Mouse (Mus musculus) midbrain, embryonic 16.5 days (tissue): ENCODE data around the gene Axdnd1. TPM values are rescaled to one million over a fixed set of nuclear protein-coding genes. Genes with fewer than 3 reads are reported as not detected.

Experiments used
- ATAC-seq: fragments of 200-750 bp; cut with Nextera tagmentation; 2 replicates; pipeline ENCODE4 v1.8.0; 2017; ENCODE audit warnings: moderate TSS enrichment
- H3K27ac ChIP-seq: fragments of 300-500 bp; sonication (generic); 2 replicates; pipeline ENCODE4 v1.5.1; 2014; ENCODE audit warnings: mild to moderate bottlenecking, low read length, mixed read lengths
- H3K27me3 ChIP-seq: fragments of 300-500 bp; sonication (generic); 2 replicates; pipeline ENCODE4 v1.6.1; 2014; ENCODE audit warnings: low read depth, low read length, mixed read lengths; ENCODE audit not compliant: control insufficient read depth, insufficient read depth
- H3K36me3 ChIP-seq: fragments of 300-500 bp; sonication (generic); 2 replicates; pipeline ENCODE4 v1.6.1; 2014; ENCODE audit warnings: mild to moderate bottlenecking, low read length, moderate library complexity, mixed read lengths; ENCODE audit not compliant: control insufficient read depth, insufficient read depth
- H3K4me1 ChIP-seq: fragments of 300-500 bp; sonication (generic); 2 replicates; pipeline ENCODE4 v1.6.1; 2014; ENCODE audit warnings: mild to moderate bottlenecking, low read length, mixed read lengths; ENCODE audit not compliant: control insufficient read depth, insufficient read depth
- H3K4me2 ChIP-seq: fragments of 300-500 bp; sonication (generic); 2 replicates; pipeline ENCODE4 v1.6.1; 2014; ENCODE audit warnings: mild to moderate bottlenecking, low read length, mixed read lengths
- H3K4me3 ChIP-seq: fragments of 300-500 bp; sonication (generic); 2 replicates; pipeline ENCODE4 v1.5.1; 2014; ENCODE audit warnings: low read depth, mild to moderate bottlenecking, low read length, moderate library complexity, mixed read lengths
- H3K9ac ChIP-seq: fragments of 300-500 bp; sonication (generic); 2 replicates; pipeline ENCODE4 v1.6.1; 2014; ENCODE audit warnings: low read depth, low read length, mixed read lengths
- H3K9me3 ChIP-seq: fragments of 300-500 bp; sonication (generic); replicated peaks from 2 replicates; pipeline ENCODE4 v1.6.1; 2014; ENCODE audit warnings: mild to moderate bottlenecking, low read length, mixed read lengths; ENCODE audit not compliant: control insufficient read depth, poor library complexity, severe bottlenecking
- WGBS: fragments of 180-500 bp; shearing (Covaris S2); extraction: QIAGEN DNeasy Blood & Tissue Kit; methylation state at CpG from one replicate; pipeline ENCODE4 v1.1.7; 2014; 5-methylcytosine and 5-hydroxymethylcytosine counted together
- polyA plus RNA-seq: library from polyadenylated mRNA; unstranded; fragments of >200 nt; fragmentation: Nextera tagmentation; extraction: Ambion mirVana; gene quantifications from 2 replicates; pipeline ENCODE4 v1.2.1, GENCODE M21; 2015

The Axdnd1 gene
- polyA plus RNA-seq, 1 experiment from 2014 or later, result 0.10 TPM

DNA sequence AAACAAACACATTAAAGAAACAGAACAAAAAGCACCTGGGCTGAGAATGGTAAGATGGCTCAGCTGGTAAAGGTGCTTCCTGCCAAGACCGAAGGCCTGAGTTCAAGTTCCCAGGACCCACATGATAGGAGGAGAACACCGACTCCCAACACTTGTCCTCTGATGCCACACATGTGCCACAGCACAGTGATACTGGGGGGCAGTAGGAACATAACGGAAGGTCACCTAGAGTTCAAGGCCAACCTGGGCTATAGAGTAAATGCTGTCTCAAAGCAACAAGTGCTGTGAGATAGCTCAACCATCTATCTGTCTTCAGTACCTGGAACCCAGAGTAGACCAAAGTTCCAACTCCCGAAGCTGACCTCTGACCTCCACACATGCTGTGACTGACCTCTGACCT lies 39.3 kb upstream of the Axdnd1 start:
- ATAC-seq, result no peak
- H3K4me2 ChIP-seq, result no peak overlapping the region

DNA sequence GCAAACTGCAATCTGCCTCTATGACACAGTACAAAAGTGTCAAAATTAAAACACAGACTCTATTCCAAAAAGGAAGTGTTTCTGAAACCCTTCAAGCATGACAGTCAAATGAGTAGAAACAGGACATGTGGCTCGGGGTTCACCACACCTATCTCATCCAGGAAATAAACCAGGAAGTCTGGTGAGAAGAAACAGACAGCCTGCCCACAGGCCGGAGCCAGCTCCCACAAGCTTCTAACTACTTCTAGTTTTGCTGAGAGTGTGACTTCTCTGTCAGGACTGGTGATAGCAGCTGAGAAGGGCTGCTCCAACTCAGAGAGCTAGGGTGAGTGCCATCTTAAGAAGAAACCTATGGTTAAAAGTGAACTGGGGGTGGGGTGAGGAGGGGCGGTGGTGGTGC lies 38.7 kb upstream of the Axdnd1 start:
- Histone ChIP-seq H3K4me3 (no peak overlapping the region), H3K4me2 (no peak overlapping the region), H3K4me1 (no peaks in the 10 kb centered on the region), H3K27me3 (no peaks in the 10 kb centered on the region), H3K36me3 (no peaks in the 10 kb centered on the region), H3K9ac (no peak overlapping the region), H3K27ac (no peak overlapping the region), H3K9me3 (no peaks in the 10 kb centered on the region)
- WGBS, result 91% methylated on average over 3 of the region's 3 CpGs
- ATAC-seq, result no peak

More for the DNA sequence above, 39.3 kb upstream of the Axdnd1 start:
- 95% methylated on average over 4 of the region's 4 CpGs for WGBS
- H3K27ac ChIP-seq, result no peak overlapping the region
- no peaks in the 10 kb centered on the region for H3K4me1 ChIP-seq
- H3K36me3 ChIP-seq, result no peaks in the 10 kb centered on the region
- no peaks in the 10 kb centered on the region for H3K9me3 ChIP-seq
- H3K9ac ChIP-seq, result no peak overlapping the region
- no peak overlapping the region for H3K4me3 ChIP-seq
- H3K27me3 ChIP-seq, result no peaks in the 10 kb centered on the region

DNA sequence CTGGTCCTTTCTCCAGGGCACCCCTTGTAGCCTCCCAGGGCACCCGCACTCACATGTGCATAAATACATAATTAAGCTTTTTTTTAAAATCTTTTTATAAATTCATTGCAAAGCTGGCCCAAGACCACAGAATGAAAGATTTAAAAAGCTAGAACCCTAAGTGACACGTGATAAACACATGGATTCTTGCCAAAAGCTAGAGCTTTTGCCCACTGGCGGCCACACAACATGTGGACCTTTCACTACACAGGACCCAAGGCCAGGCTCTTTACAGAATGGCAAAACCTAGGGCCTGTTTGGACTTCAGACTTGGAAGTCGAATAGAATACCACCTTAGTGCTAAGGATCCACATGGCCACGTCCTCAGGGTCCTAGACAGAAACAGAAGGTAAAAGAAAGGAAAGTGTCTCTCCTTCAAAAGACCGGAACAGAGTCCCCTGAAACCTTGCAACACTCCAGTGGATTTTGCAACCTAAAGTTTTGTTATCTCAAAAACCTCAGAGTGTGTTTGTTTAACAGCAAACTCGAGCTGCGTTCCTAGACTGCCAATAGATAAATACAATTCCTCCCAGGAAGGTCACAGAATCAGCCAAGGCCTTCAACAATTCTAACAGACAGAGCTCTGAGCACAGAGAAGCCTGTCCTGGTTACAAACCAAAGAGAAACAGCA lies 37.6 kb upstream of the Axdnd1 start:
- H3K4me1 ChIP-seq, result no peaks in the 10 kb centered on the region
- H3K27ac ChIP-seq, result no peak overlapping the region
- H3K27me3 ChIP-seq, result no peaks in the 10 kb centered on the region
- H3K36me3 ChIP-seq, result no peaks in the 10 kb centered on the region
- ATAC-seq, result no peak
- H3K9me3 ChIP-seq, result no peaks in the 10 kb centered on the region
- WGBS, result 87% methylated on average over 8 of the region's 8 CpGs
- no peak overlapping the region for H3K4me2 ChIP-seq
- no peak overlapping the region for H3K9ac ChIP-seq
- no peak overlapping the region for H3K4me3 ChIP-seq

DNA sequence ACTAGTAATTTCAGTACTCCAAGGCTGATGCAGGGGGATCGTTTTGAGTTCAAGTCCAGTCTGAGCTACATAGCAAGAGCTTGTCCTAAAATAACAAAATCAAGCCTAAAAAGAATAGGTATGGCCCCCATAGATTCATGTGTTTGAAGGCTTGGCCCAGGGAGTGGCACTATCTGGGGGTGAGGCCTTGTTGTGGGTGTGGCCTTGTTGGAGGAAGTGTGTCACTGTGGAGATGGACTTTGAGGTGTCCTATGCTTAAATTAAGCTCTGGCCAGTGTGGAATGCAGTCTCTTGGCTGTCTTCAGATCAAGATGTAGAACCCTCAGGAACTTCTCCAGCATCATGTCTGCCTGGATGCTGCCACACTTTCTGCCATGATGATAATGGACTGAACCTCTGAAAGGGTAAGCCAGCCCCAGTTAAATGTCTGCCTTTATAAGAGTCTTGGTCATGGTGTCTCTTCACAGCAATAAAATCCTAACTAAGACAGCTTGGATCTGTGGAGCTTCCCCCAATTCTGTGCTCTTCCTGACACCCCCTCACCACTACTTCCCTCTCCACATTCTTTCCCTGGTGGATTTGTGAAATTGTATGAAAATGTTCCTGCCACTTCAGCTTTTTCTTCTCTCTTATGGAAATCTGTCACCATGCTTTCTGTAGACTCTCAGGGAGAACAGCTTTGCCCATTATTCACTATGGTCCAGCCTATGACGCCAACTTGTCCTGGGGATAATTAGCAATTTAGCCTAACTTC lies 34.2 kb upstream of the Axdnd1 start:
- H3K36me3 ChIP-seq, result no peaks in the 10 kb centered on the region
- no peak overlapping the region for H3K4me2 ChIP-seq
- no peak overlapping the region for H3K9ac ChIP-seq
- ATAC-seq, result no peak
- no peaks in the 10 kb centered on the region for H3K4me1 ChIP-seq
- H3K27ac ChIP-seq, result no peak overlapping the region
- no peaks in the 10 kb centered on the region for H3K9me3 ChIP-seq
- WGBS, result 92% methylated on average over 2 of the region's 2 CpGs
- no peak overlapping the region for H3K4me3 ChIP-seq
- no peaks in the 10 kb centered on the region for H3K27me3 ChIP-seq

DNA sequence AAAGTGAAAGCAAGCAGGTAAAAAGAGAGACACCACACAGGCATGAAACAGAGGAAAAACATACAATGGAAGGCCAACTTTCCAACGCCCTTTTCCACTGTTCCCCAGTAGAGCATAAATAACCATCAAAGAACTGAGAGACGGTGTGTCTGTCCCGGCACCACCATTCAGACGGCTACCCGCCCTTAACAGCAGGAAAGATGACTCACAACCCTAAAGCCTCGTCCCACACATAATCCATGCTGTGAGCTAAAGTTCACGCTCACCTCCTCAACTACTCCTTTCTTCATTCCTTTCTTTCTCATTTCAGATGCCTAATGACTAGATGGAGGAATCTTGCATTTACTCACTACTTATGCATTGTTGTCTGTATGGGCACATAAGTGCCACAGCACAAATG lies 33.4 kb upstream of the Axdnd1 start:
- Histone ChIP-seq H3K4me2 (no peak overlapping the region), H3K27me3 (no peaks in the 10 kb centered on the region), H3K36me3 (no peaks in the 10 kb centered on the region), H3K9ac (no peak overlapping the region), H3K9me3 (no peaks in the 10 kb centered on the region), H3K27ac (no peak overlapping the region), H3K4me1 (no peaks in the 10 kb centered on the region), H3K4me3 (no peak overlapping the region)
- WGBS, result 60% methylated on average over 7 of the region's 7 CpGs
- no peak for ATAC-seq

DNA sequence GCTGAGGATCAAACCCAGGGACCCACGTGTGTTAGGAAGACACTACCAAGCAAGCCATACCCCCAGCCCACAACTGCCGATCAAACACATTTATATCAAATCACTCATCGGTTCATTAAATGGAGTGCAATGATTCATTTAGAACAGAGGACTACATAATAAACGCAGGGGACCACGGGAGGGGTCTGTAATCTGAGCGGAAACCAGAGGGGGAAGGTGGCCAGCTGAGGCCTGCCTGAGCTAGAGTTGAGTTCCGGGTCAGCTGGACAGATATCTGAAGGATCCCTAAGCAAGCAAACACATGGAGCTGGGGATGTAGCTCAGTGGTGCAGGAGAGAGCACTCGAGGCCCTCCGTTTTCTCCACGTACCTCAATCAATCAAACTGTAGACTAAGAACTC lies 32.9 kb upstream of the Axdnd1 start:
- no peak for ATAC-seq
- H3K4me3 ChIP-seq, result no peak overlapping the region

DNA sequence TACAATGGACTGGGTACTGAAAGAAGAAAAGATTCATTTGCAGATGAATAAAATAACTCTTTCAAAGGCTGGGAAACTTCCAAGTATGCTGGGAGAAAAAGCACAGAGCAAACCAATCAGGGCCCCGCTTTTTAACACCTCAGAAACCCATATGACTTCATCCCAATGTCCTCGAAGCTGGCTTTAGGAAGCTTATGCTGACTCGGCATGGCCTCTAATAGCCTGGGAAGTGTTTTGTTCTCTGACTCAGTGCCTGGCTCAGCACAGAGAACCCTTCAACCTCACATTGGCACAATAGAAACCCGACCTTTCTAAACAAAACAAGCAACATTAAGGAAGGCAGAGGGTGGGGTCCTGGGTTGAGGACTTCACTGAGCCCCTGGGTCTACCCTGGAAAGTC lies 29.5 kb upstream of the Axdnd1 start:
- no peak for ATAC-seq
- H3K9ac ChIP-seq, result no peak overlapping the region

More for the DNA sequence above, 32.9 kb upstream of the Axdnd1 start:
- H3K27me3 ChIP-seq, result no peaks in the 10 kb centered on the region
- 92% methylated on average over 10 of the region's 10 CpGs for WGBS
- no peak overlapping the region for H3K27ac ChIP-seq
- H3K4me2 ChIP-seq, result no peak overlapping the region
- no peaks in the 10 kb centered on the region for H3K4me1 ChIP-seq
- no peaks in the 10 kb centered on the region for H3K9me3 ChIP-seq
- H3K36me3 ChIP-seq, result no peaks in the 10 kb centered on the region
- no peak overlapping the region for H3K9ac ChIP-seq

DNA sequence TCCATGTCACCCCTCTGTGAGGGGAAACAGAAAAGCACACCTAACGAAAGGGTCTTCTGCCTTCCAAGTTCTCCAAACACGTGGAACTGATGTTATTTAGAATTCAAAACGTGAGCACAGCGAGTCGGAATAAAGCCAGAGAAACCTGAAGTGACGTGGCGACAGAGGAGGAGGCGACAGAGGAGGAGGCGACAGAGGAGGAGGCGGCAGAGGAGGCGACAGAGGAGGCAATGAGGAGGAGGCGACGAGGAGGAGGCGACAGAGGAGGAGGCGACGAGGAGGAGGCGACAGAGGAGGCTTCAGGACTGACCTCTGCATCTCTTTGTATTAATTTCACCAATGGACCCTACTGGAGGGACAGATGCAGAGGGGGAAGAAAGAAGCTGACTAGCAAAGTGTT lies 28.7 kb upstream of the Axdnd1 start:
- no peaks in the 10 kb centered on the region for H3K27me3 ChIP-seq
- H3K4me3 ChIP-seq, result no peak overlapping the region
- H3K36me3 ChIP-seq, result no peaks in the 10 kb centered on the region
- no peak overlapping the region for H3K9ac ChIP-seq
- no peak overlapping the region for H3K27ac ChIP-seq
- no peaks in the 10 kb centered on the region for H3K9me3 ChIP-seq
- no peak overlapping the region for H3K4me2 ChIP-seq
- H3K4me1 ChIP-seq, result no peaks in the 10 kb centered on the region
- no peak for ATAC-seq
- 73% methylated on average over 16 of the region's 17 CpGs for WGBS

More for the DNA sequence above, 29.5 kb upstream of the Axdnd1 start:
- Histone ChIP-seq H3K4me1 (no peaks in the 10 kb centered on the region), H3K27me3 (no peaks in the 10 kb centered on the region), H3K27ac (no peak overlapping the region), H3K4me3 (no peak overlapping the region), H3K9me3 (no peaks in the 10 kb centered on the region), H3K36me3 (no peaks in the 10 kb centered on the region), H3K4me2 (no peak overlapping the region)
- WGBS, result 21% methylated on average over 4 of the region's 4 CpGs

DNA sequence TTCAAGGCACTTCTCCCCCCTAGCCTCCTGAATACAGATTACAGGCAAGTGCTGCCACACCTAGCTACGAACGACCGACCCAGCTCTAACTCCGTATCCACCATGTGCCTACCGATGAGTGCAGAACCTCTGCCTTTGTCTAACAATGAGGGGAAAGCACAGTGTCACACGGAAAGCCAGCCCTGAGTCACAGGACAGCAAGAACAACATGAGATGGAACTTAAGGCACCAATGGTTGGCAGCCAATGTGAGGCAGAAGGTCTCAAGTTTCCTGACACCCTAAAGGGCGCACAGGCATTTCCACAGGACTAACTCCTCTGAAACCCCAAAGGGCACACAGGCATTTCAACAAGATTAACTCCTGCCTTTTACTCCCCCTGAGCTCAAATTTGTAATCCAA lies 28.1 kb upstream of the Axdnd1 start:
- no peak for ATAC-seq
- Histone ChIP-seq H3K4me3 (no peak overlapping the region), H3K27ac (no peak overlapping the region), H3K4me2 (no peak overlapping the region), H3K9me3 (no peaks in the 10 kb centered on the region), H3K27me3 (no peaks in the 10 kb centered on the region), H3K9ac (no peak overlapping the region), H3K4me1 (no peaks in the 10 kb centered on the region), H3K36me3 (no peaks in the 10 kb centered on the region)
- WGBS, result 85% methylated on average over 7 of the region's 7 CpGs
